Mouse (Mus musculus): ENCODE measurements at regions not wholly inside any gene's neighbourhood (a gene's known extent, or its start where the extent isn't known, plus 50 kb on each side); places are given as distances from the start of the nearest gene placed in this dataset.

DNA sequence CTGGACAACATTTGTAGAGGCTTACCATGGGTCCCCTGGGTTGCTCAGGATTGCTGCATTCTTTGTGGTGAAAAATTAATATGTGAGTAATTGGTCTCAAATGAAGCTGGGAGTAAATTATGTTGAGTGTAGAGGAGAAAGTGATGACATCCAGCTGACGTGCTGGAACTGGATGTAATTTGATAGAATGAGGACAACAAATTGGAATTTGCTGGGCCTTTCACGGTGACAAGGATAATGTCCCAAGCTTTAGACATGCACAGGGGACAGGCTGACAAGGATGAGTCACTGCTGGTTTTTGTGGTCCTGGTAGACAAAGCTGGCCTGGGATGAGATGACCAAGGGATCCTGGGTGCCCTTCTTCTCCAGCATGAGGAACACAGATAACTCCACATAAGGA is 357.9 kb upstream of the Mki67 start:
- Histone ChIP-seq H3K4me3 (no peak overlapping the region), H3K27me3 (ENCODE audit: poor library complexity, severe bottlenecking) (no peaks in the 10 kb centered on the region; the same call in 1 of the 2 replicates), H3K27ac (no peak overlapping the region), H3K4me1 (no peaks in the 10 kb centered on the region), H3K36me3 (replicated peaks) (no peaks in the 10 kb centered on the region), H3K9me3 (no peaks in the 10 kb centered on the region)
- 86% methylated on average over 2 of the region's 2 CpGs for WGBS
- no peak for DNase-seq (ENCODE audit: extremely low spot score, low spot score)

GRCm38 (mm10) chr7:136081534-136082252 is 365.5 kb upstream of the Mki67 start:
- Histone ChIP-seq H3K4me1 (peaks cover 38% of the 10 kb centered on the region), H3K36me3 (replicated peaks) (no peaks in the 10 kb centered on the region), H3K9me3 (no peaks in the 10 kb centered on the region), H3K4me3 (no peak overlapping the region), H3K27ac (peak overlapping the region; percentile 69; the same call in 1 of the 2 replicates), H3K27me3 (ENCODE audit: poor library complexity, severe bottlenecking) (peaks cover 46% of the 10 kb centered on the region)
- 45% methylated on average over 7 of the region's 7 CpGs for WGBS
- no peak for DNase-seq (ENCODE audit: extremely low spot score, low spot score)

- peak overlapping the region; percentile 69; the same call in 1 of the 2 replicates for H3K27ac ChIP-seq
- no peak overlapping the region for H3K4me3 ChIP-seq
- 81% methylated on average over 4 of the region's 4 CpGs for WGBS
- peaks cover 46% of the 10 kb centered on the region for H3K27me3 ChIP-seq (ENCODE audit: poor library complexity, severe bottlenecking)
- H3K4me1 ChIP-seq = peaks cover 38% of the 10 kb centered on the region
- H3K9me3 ChIP-seq = no peaks in the 10 kb centered on the region
- peak; percentile 12 for DNase-seq (ENCODE audit: extremely low spot score, low spot score)
- H3K36me3 ChIP-seq (replicated peaks) = no peaks in the 10 kb centered on the region
Observed at GRCm38 (mm10) chr7:136082253-136082867, 366.2 kb upstream of the Mki67 start.

DNA sequence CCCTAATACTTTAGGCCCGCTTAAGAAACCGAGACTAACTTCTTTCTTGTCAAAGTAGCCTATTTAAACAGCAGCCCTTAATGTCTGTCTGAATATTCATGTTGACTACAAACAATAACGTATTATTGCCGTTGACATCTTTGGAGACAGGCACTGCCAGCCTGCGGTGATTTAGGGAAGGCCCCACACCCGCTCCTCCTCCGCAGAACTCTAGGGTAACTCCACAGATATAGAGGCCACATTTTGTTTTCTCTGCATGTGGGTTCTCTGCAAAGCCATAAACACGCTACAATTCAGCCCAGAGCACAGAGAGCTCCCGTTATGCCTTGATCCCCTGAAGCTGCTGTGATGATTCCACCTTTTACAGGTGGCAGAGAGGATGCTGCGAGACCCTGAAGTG is 366.8 kb upstream of the Mki67 start:
- Histone ChIP-seq H3K27me3 (ENCODE audit: poor library complexity, severe bottlenecking) (peaks cover 46% of the 10 kb centered on the region), H3K36me3 (replicated peaks) (no peaks in the 10 kb centered on the region), H3K4me3 (no peak overlapping the region), H3K4me1 (peaks cover 38% of the 10 kb centered on the region), H3K9me3 (no peaks in the 10 kb centered on the region), H3K27ac (peak overlapping the region; percentile 69; the same call in 1 of the 2 replicates)
- peak; percentile 12 for DNase-seq (ENCODE audit: extremely low spot score, low spot score)
- 87% methylated on average over 10 of the region's 10 CpGs for WGBS

- no peak overlapping the region for H3K4me3 ChIP-seq
- H3K36me3 ChIP-seq (replicated peaks) = no peaks in the 10 kb centered on the region
- H3K9me3 ChIP-seq = no peaks in the 10 kb centered on the region
- 54% methylated on average over 14 of the region's 14 CpGs for WGBS
- peaks cover 46% of the 10 kb centered on the region for H3K27me3 ChIP-seq (ENCODE audit: poor library complexity, severe bottlenecking)
- H3K4me1 ChIP-seq = peaks cover 38% of the 10 kb centered on the region
- H3K27ac ChIP-seq = peak overlapping the region; percentile 69; the same call in 1 of the 2 replicates
- DNase-seq (ENCODE audit: extremely low spot score, low spot score) = peak; percentile 32
Observed at GRCm38 (mm10) chr7:136083571-136084342, 367.6 kb upstream of the Mki67 start.

DNA sequence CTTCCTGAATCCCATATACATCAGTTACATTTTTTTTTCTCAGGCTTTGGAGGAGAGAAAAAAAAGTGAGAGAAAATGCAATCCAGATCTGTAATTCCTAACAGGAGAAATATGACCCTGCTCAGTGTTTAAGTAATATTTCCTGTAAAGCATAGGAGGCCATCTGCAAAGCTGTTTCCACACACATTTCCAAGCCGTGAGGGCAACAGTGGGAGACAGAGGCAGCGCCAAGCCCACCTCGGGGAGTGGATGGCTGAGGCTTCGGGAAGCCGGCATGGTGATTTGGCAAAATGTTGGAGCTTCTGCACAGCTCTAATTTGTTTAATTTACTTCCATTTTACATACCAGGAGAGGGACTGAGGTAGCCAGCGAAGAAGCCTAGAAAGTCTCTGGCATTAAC is 372.6 kb upstream of the Mki67 start:
- Histone ChIP-seq H3K36me3 (replicated peaks) (no peaks in the 10 kb centered on the region), H3K4me1 (peaks cover 16% of the 10 kb centered on the region), H3K27me3 (ENCODE audit: poor library complexity, severe bottlenecking) (peaks cover 14% of the 10 kb centered on the region), H3K9me3 (no peaks in the 10 kb centered on the region), H3K27ac (no peak overlapping the region), H3K4me3 (no peak overlapping the region)
- peak; percentile 10 for DNase-seq (ENCODE audit: extremely low spot score, low spot score)
- 82% methylated on average over 6 of the region's 6 CpGs for WGBS

GRCm38 (mm10) chr7:136094681-136095360 is 378.7 kb upstream of the Mki67 start:
- WGBS = 69% methylated on average over 14 of the region's 14 CpGs
- Histone ChIP-seq H3K27ac (no peak overlapping the region), H3K9me3 (no peaks in the 10 kb centered on the region), H3K4me3 (no peak overlapping the region), H3K27me3 (ENCODE audit: poor library complexity, severe bottlenecking) (no peaks in the 10 kb centered on the region; the same call in 1 of the 2 replicates), H3K4me1 (peaks cover 23% of the 10 kb centered on the region), H3K36me3 (replicated peaks) (no peaks in the 10 kb centered on the region)
- no peak for DNase-seq (ENCODE audit: extremely low spot score, low spot score)

- H3K4me3 ChIP-seq = no peak overlapping the region
- H3K9me3 ChIP-seq = no peaks in the 10 kb centered on the region
- H3K36me3 ChIP-seq (replicated peaks) = no peaks in the 10 kb centered on the region
- no peaks in the 10 kb centered on the region for H3K4me1 ChIP-seq
- DNase-seq (ENCODE audit: extremely low spot score, low spot score) = no peak
- 88% methylated on average over 4 of the region's 4 CpGs for WGBS
- no peaks in the 10 kb centered on the region for H3K27me3 ChIP-seq (ENCODE audit: poor library complexity, severe bottlenecking)
- no peak overlapping the region for H3K27ac ChIP-seq
Observed at GRCm38 (mm10) chr7:136104021-136104420, 387.9 kb upstream of the Mki67 start.

DNA sequence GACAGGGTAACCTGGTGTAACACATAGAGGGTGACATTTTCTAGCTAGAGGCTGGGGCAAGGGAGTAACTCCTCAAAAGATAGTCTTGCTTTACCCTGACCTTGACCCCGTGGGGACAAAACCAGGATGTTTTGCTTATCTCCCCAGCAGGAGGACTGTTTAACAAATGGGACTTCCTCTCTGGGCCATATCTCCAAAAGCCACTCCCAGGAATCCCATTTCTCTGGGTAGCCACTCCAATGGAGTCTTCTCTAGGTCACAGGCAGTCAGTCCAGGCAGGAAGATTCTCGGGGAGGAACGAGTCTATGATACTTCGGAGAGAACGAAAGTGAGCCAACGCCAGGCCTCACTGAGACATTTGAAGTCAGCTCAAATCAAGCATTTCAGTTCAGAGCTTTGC is 396.0 kb upstream of the Mki67 start:
- H3K36me3 ChIP-seq (replicated peaks) = no peaks in the 10 kb centered on the region
- no peak overlapping the region for H3K27ac ChIP-seq
- no peak for DNase-seq (ENCODE audit: extremely low spot score, low spot score)
- no peak overlapping the region for H3K4me3 ChIP-seq
- H3K9me3 ChIP-seq = no peaks in the 10 kb centered on the region
- no peaks in the 10 kb centered on the region for H3K4me1 ChIP-seq
- WGBS = 82% methylated on average over 6 of the region's 6 CpGs
- no peaks in the 10 kb centered on the region for H3K27me3 ChIP-seq (ENCODE audit: poor library complexity, severe bottlenecking)

- Histone ChIP-seq H3K4me3 (no peak overlapping the region), H3K36me3 (replicated peaks) (no peaks in the 10 kb centered on the region), H3K27ac (no peak overlapping the region), H3K27me3 (ENCODE audit: poor library complexity, severe bottlenecking) (peaks cover 21% of the 10 kb centered on the region; the same call in 1 of the 2 replicates), H3K9me3 (no peaks in the 10 kb centered on the region), H3K4me1 (peaks cover 10% of the 10 kb centered on the region)
- 71% methylated on average over 7 of the region's 7 CpGs for WGBS
- DNase-seq (ENCODE audit: extremely low spot score, low spot score) = no peak
Observed at GRCm38 (mm10) chr7:136120930-136121329, 404.8 kb upstream of the Mki67 start.

DNA sequence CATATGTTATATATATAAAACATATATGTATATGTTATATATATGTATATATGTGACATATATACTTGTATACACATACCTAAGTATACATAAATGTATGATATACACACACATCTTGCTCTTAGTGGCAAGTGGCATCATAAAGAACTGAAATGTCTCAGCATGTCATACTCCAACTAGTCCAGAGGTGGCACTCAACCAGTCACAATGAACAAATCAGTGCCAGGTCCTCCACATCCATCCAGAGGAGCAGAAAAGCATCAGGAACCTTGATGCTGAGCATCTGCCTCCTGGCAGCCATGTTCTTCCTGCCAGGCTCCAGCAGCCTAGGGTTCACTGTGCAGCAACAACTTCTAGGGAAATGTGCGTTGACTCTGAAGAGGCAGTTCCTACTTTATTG is 405.2 kb upstream of the Mki67 start:
- no peak for DNase-seq (ENCODE audit: extremely low spot score, low spot score)

GRCm38 (mm10) chr7:136124786-136125185 is 408.6 kb upstream of the Mki67 start:
- no peak for DNase-seq (ENCODE audit: extremely low spot score, low spot score)
- no peak overlapping the region for H3K4me3 ChIP-seq
- 82% methylated on average over 2 of the region's 2 CpGs for WGBS
- H3K36me3 ChIP-seq (replicated peaks) = no peaks in the 10 kb centered on the region
- peaks cover 18% of the 10 kb centered on the region for H3K4me1 ChIP-seq
- H3K9me3 ChIP-seq = no peaks in the 10 kb centered on the region
- no peak overlapping the region for H3K27ac ChIP-seq
- peaks cover 22% of the 10 kb centered on the region for H3K27me3 ChIP-seq (ENCODE audit: poor library complexity, severe bottlenecking)

More for the DNA sequence above, 405.2 kb upstream of the Mki67 start:
- peaks cover 21% of the 10 kb centered on the region; the same call in 1 of the 2 replicates for H3K27me3 ChIP-seq (ENCODE audit: poor library complexity, severe bottlenecking)
- H3K4me3 ChIP-seq = no peak overlapping the region
- no peak overlapping the region for H3K27ac ChIP-seq
- no peaks in the 10 kb centered on the region for H3K36me3 ChIP-seq (replicated peaks)
- no peaks in the 10 kb centered on the region for H3K9me3 ChIP-seq
- 78% methylated on average over 1 of the region's 1 CpGs for WGBS
- peaks cover 10% of the 10 kb centered on the region for H3K4me1 ChIP-seq
